Mouse (Mus musculus) ES-E14 (cell line): ENCODE data around the gene Sf3b5.

Experiments used
- CHD2 ChIP-seq: IDR thresholded peaks from 2 replicates; pipeline ENCODE4 v1.6.1; 2014; ENCODE audit warnings: mild to moderate bottlenecking, low read depth, low read length, inconsistent platforms
- HCFC1 ChIP-seq: IDR thresholded peaks from 2 replicates; pipeline ENCODE4 v1.6.1; 2012; ENCODE audit warnings: low read length, inconsistent platforms, borderline replicate concordance; ENCODE audit not compliant: insufficient read depth
- MAFK ChIP-seq: IDR thresholded peaks from 2 replicates; pipeline ENCODE4 v1.6.1; 2014; ENCODE audit warnings: mild to moderate bottlenecking, low read depth, low read length, inconsistent platforms; ENCODE audit not compliant: insufficient read depth
- ZC3H11A ChIP-seq: IDR thresholded peaks from 2 replicates; pipeline ENCODE4 v1.6.1; 2012; ENCODE audit warnings: low read depth, mild to moderate bottlenecking, inconsistent platforms, low read length, borderline replicate concordance
- ZNF384 ChIP-seq: IDR thresholded peaks from 2 replicates; pipeline ENCODE4 v1.6.1; 2012; ENCODE audit warnings: low read depth, low read length, inconsistent platforms

DNA sequence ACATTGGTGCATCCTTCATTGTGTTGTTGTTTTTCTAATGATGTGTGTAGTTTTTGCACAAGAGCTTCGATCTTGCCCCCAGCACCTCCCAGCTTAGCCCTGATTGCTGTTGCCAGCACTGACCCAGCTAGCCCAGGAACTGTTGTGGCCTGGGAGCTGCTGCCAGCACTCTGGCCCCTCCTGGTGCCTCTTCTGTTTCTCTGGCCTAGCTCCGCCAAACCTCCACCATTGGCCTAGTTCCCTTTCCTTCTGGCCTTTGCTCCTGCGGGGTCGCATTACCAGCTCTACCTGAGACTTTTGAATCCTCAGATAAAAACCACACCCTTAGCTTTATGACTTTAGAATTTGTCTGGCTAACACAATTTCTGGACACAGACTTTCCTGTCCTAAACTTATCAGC is 17.0 kb downstream of the Sf3b5 start:
- TF ChIP-seq HCFC1 (no peak), ZC3H11A (no peak), CHD2 (no peak), MAFK (no peak), ZNF384 (no peak)
